Mouse (Mus musculus): Measurements from ENCODE around the gene Dbt. TPM values are rescaled to one million over a fixed set of nuclear protein-coding genes. Genes with fewer than 3 reads are reported as not detected.

The Dbt gene
- total and polyA plus RNA-seq, 3 experiments = 24.1 to 76.7 (median 54.1) TPM

- 97% methylated on average over 1 of the region's 1 CpGs for WGBS
- Histone ChIP-seq H3K9ac (ENCODE audit: low read depth, low read length) (no peak overlapping the region), H3K4me1 (ENCODE audit: control insufficient read depth, insufficient read depth, low read length) (no peaks in the 10 kb centered on the region), H3K79me2 (replicated peaks; ENCODE audit: control insufficient read depth, insufficient read depth, low read length) (no peaks in the 10 kb centered on the region), H3K36me3 (ENCODE audit: control insufficient read depth, insufficient read depth, low read length) (no peaks in the 10 kb centered on the region; the same call in 1 of the 2 replicates), H3K27ac (no peak overlapping the region), H3K4me3 (no peak overlapping the region), H3K27me3 (ENCODE audit: control insufficient read depth, insufficient read depth, low read length) (no peaks in the 10 kb centered on the region)
- DNase-seq = no peak
- intact Hi-C loops (cut with DNase I) = loop anchor here (5.0 kb wide), 1 partner anchor 70 kb away; the partner anchor contains the start of gene Cdc14a
- TF ChIP-seq POLR2A (IDR thresholded peaks at IDR 0.05; ENCODE audit: insufficient read depth, low read depth, low read length) (no peak), EP300 (IDR thresholded peaks at IDR 0.05; ENCODE audit: insufficient read depth, low read depth, low read length) (no peak)
Measured at GRCm38 (mm10) chr3:116491923-116492454, 20.9 kb upstream of the Dbt start.

- no peak overlapping the region for H3K4me3 ChIP-seq
- no peaks in the 10 kb centered on the region for H3K27me3 ChIP-seq (ENCODE audit: control insufficient read depth, insufficient read depth, low read length)
- H3K27ac ChIP-seq = no peak overlapping the region
- no peak for TF ChIP-seq POLR2A (IDR thresholded peaks at IDR 0.05; ENCODE audit: insufficient read depth, low read depth, low read length)
- TF ChIP-seq CTCF (IDR thresholded peaks at IDR 0.05) = no peak
- TF ChIP-seq EP300 (IDR thresholded peaks at IDR 0.05; ENCODE audit: insufficient read depth, low read depth, low read length) = no peak
- WGBS = 58% methylated on average over 5 of the region's 5 CpGs
- no peak overlapping the region for H3K9ac ChIP-seq (ENCODE audit: low read depth, low read length)
- intact Hi-C loops (cut with DNase I) = loop anchor here (5.0 kb wide), 1 partner anchor 71 kb away; the partner anchor contains the start of gene Cdc14a
- H3K36me3 ChIP-seq (ENCODE audit: control insufficient read depth, insufficient read depth, low read length) = no peaks in the 10 kb centered on the region; the same call in 1 of the 2 replicates
- no peaks in the 10 kb centered on the region for H3K4me1 ChIP-seq (ENCODE audit: control insufficient read depth, insufficient read depth, low read length)
- no peaks in the 10 kb centered on the region for H3K79me2 ChIP-seq (replicated peaks; ENCODE audit: control insufficient read depth, insufficient read depth, low read length)
- DNase-seq = no peak
Measured at GRCm38 (mm10) chr3:116493658-116494057, 19.2 kb upstream of the Dbt start.

GRCm38 (mm10) chr3:116495671-116496070 is 17.2 kb upstream of the Dbt start:
- no peak for TF ChIP-seq CTCF (IDR thresholded peaks at IDR 0.05)
- H3K4me1 ChIP-seq (ENCODE audit: control insufficient read depth, insufficient read depth, low read length) = no peaks in the 10 kb centered on the region
- H3K79me2 ChIP-seq (replicated peaks; ENCODE audit: control insufficient read depth, insufficient read depth, low read length) = no peaks in the 10 kb centered on the region
- DNase-seq = no peak
- 93% methylated on average over 1 of the region's 1 CpGs for WGBS
- no peaks in the 10 kb centered on the region for H3K27me3 ChIP-seq (ENCODE audit: control insufficient read depth, insufficient read depth, low read length)
- no peak overlapping the region for H3K27ac ChIP-seq
- H3K4me3 ChIP-seq = no peak overlapping the region
- H3K36me3 ChIP-seq (ENCODE audit: control insufficient read depth, insufficient read depth, low read length) = no peaks in the 10 kb centered on the region; the same call in 1 of the 2 replicates
- H3K9ac ChIP-seq (ENCODE audit: low read depth, low read length) = no peak overlapping the region
- intact Hi-C loops (cut with DNase I) = loop anchor here (5.0 kb wide), 1 partner anchor 463 kb away; no protein-coding TSS in a partner anchor

- peak within 1 kb of the TSS; percentile 90 for H3K9ac ChIP-seq (ENCODE audit: low read depth, low read length)
- peaks cover 4% of the 10 kb centered on the region for H3K4me1 ChIP-seq (ENCODE audit: control insufficient read depth, insufficient read depth, low read length)
- H3K4me3 ChIP-seq = peak within 1 kb of the TSS; percentile 80
- peaks cover 2% of the 10 kb centered on the region; the same call in 1 of the 2 replicates for H3K36me3 ChIP-seq (ENCODE audit: control insufficient read depth, insufficient read depth, low read length)
- H3K27ac ChIP-seq = peak within 1 kb of the TSS; percentile 50
- H3K27me3 ChIP-seq (ENCODE audit: control insufficient read depth, insufficient read depth, low read length) = no peaks in the 10 kb centered on the region
- intact Hi-C loops (cut with DNase I) = loop anchor here (2.0 to 5.0 kb wide), 5 partner anchors 69 to 861 kb away; partner anchors contain the start of gene Mfsd14a
- H3K79me2 ChIP-seq (replicated peaks; ENCODE audit: control insufficient read depth, insufficient read depth, low read length) = no peaks in the 10 kb centered on the region
- WGBS = under 1% methylated on average over 40 of the region's 44 CpGs
- TF ChIP-seq CTCF (IDR thresholded peaks at IDR 0.05) (peak; percentile 93), POLR2A (IDR thresholded peaks at IDR 0.05; ENCODE audit: insufficient read depth, low read depth, low read length) (peak; percentile 59; the same call in 1 of the 2 replicates), EP300 (IDR thresholded peaks at IDR 0.05; ENCODE audit: insufficient read depth, low read depth, low read length) (peak; percentile 88)
- peak; percentile 98 to 100 for DNase-seq
Measured at GRCm38 (mm10) chr3:116507772-116508351, 5.0 kb upstream of the Dbt start, which contains the start of gene Rtca. Rtca (minus strand) TSS chr3:116508208.

- Histone ChIP-seq H3K36me3 (ENCODE audit: control insufficient read depth, insufficient read depth, low read length) (no peaks in the 10 kb centered on the region), H3K27me3 (ENCODE audit: control insufficient read depth, insufficient read depth, low read length) (no peaks in the 10 kb centered on the region), H3K27ac (peak overlapping the region; percentile 87), H3K79me2 (replicated peaks; ENCODE audit: control insufficient read depth, insufficient read depth, low read length) (no peaks in the 10 kb centered on the region), H3K9ac (ENCODE audit: low read depth, low read length) (no peak overlapping the region), H3K4me3 (peak overlapping the region; percentile 86), H3K4me1 (ENCODE audit: control insufficient read depth, insufficient read depth, low read length) (peaks cover 1% of the 10 kb centered on the region; the same call in 1 of the 2 replicates)
- 33% methylated on average over 12 of the region's 12 CpGs for WGBS
- DNase-seq = no peak
- intact Hi-C loops (cut with DNase I) = loop anchor here (2.0 to 5.0 kb wide), 4 partner anchors 50 to 200 kb away; partner anchors contain the start of genes Cdc14a, Lrrc39, Sass6 and Slc35a3
- TF ChIP-seq POLR2A (IDR thresholded peaks at IDR 0.05; ENCODE audit: insufficient read depth, low read depth, low read length) (no peak), CTCF (IDR thresholded peaks at IDR 0.05) (peak; percentile 55)
Measured at GRCm38 (mm10) chr3:116512151-116512903, 543 bp upstream of the Dbt start.
